Mouse (Mus musculus): ENCODE data around the gene Ptpre. TPM values are rescaled to one million over a fixed set of nuclear protein-coding genes. Genes with fewer than 3 reads are reported as not detected.
A peak's percentile ranks its signal among the peaks of the same experiment; 100 is the strongest.

The Ptpre gene
- polyA plus RNA-seq, 1 experiment from 2014 or later: 7.6 TPM

DNA sequence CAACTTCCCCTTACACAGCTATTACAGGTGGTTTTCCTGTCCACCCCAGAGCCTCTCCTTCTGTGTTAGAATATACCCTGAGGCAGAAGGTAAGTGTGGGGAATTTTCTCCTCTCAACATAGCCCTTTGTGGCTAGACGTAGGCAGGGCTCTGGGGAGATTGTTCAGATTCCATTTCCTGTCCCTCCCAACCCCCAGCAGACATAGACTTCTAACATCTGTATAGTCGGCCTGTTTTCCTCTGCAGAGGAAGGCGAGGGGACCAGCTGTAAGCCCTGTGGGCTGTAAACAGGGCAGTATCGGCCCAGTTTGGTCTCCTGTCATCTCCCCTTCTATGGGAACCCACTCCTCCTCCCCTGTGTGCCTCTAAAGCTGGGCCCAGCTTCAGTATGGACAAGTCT lies 20.1 kb upstream of the Ptpre start:
- H3K36me3 ChIP-seq (replicated peaks): no peaks in the 10 kb centered on the region
- ATAC-seq (replicated peaks): no peak
- H3K27ac ChIP-seq: no peak overlapping the region
- no peak overlapping the region for H3K9ac ChIP-seq
- H3K27me3 ChIP-seq (replicated peaks): no peaks in the 10 kb centered on the region
- H3K9me3 ChIP-seq: no peaks in the 10 kb centered on the region
- H3K4me3 ChIP-seq: no peak overlapping the region
- H3K4me1 ChIP-seq: no peaks in the 10 kb centered on the region; the same call in 1 of the 2 replicates
- WGBS: 68% methylated on average over 4 of the region's 4 CpGs
- no peak overlapping the region for H3K4me2 ChIP-seq

DNA sequence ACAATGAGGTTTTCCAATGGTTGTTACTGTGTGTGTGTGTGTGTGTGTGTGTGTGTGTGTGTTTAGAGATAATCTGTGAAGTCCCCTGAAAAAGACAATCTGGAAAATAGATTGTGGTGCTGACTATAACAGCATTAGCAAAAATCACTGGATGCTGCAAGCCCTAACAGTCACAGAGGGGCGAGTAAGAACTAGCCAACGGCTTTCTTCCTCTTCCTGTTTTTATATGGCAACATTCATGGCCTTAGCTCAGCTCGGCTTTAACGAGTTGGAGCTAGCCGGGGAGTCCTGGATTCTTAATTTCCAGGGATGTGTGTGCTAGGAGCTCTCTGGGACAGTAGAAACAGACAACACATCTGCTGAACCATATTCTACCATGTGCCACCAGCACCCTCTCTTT lies 17.0 kb upstream of the Ptpre start:
- H3K36me3 ChIP-seq (replicated peaks): no peaks in the 10 kb centered on the region
- H3K9me3 ChIP-seq: no peaks in the 10 kb centered on the region
- H3K27ac ChIP-seq: no peak overlapping the region
- H3K4me3 ChIP-seq: no peak overlapping the region
- H3K27me3 ChIP-seq (replicated peaks): no peaks in the 10 kb centered on the region
- no peak overlapping the region for H3K4me2 ChIP-seq
- no peak overlapping the region for H3K9ac ChIP-seq
- 81% methylated on average over 5 of the region's 5 CpGs for WGBS
- no peaks in the 10 kb centered on the region; the same call in 1 of the 2 replicates for H3K4me1 ChIP-seq
- ATAC-seq (replicated peaks): no peak

DNA sequence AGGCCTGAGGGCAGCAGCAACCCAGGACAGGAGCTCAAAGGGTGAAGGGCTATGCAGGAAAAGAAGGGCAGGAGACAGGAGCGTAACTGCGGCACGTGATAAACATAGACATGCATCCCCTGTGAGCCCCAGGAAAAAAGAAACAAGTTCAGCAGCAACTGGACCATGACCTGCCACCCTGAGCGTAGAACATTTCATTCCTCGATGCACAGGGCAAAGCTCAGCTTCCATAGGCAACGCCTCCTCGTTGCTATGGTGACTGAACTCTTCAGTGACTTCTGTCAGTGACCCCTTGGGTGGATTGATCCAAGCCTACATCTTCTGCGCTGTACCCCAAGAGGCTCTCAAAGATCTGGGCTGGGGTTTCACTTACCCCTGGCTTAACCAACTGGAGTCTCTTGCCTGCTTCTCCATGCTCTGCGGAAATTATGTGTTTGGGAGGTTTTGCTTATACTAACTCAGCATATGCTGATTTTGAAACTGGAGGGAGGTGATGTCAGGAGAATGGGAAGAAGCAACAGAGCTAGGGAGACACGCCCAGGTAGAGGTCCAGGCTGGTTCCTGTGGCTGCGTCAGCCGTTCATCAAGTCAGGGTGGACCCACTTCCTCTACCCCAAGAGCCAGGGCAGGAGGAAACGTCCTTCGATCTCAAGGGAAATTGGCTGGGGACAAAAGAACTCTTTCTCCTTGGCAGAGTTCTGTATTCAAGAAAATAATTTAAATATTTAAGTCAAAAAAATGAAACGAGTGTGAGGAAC lies 15.3 kb upstream of the Ptpre start:
- H3K4me1 ChIP-seq: no peaks in the 10 kb centered on the region; the same call in 1 of the 2 replicates
- no peaks in the 10 kb centered on the region for H3K36me3 ChIP-seq (replicated peaks)
- no peak for ATAC-seq (replicated peaks)
- 48% methylated on average over 15 of the region's 15 CpGs for whole genome bisulfite sequencing
- H3K9me3 ChIP-seq: no peaks in the 10 kb centered on the region
- H3K27ac ChIP-seq: no peak overlapping the region
- no peak overlapping the region for H3K4me3 ChIP-seq
- no peaks in the 10 kb centered on the region for H3K27me3 ChIP-seq (replicated peaks)
- H3K4me2 ChIP-seq: no peak overlapping the region
- H3K9ac ChIP-seq: no peak overlapping the region

DNA sequence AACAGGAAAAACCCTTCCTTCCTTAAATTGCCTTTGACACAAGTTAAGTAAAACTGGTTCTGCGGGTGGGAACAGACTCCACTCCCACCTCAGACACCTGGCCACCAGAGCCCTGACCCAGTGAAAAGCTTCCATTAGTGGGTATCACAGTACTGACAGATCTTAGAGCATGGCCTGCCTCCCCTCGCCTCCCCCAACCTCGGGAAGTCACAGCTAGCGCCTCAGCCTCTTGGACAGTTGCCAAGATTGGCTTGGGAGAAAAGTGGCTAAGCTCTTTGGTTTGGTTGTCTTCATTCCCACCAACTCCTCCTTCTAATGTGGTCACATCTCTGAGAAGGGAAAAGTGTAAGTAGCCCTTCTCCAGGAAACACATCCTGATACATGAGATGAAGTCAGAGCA lies 13.3 kb upstream of the Ptpre start:
- H3K36me3 ChIP-seq (replicated peaks): no peaks in the 10 kb centered on the region
- no peaks in the 10 kb centered on the region for H3K9me3 ChIP-seq
- 56% methylated on average over 4 of the region's 4 CpGs for WGBS
- no peaks in the 10 kb centered on the region for H3K27me3 ChIP-seq (replicated peaks)
- no peak for ATAC-seq (replicated peaks)
- no peak overlapping the region for H3K27ac ChIP-seq
- H3K4me1 ChIP-seq: no peaks in the 10 kb centered on the region; the same call in 1 of the 2 replicates
- H3K4me2 ChIP-seq: no peak overlapping the region
- no peak overlapping the region for H3K4me3 ChIP-seq
- H3K9ac ChIP-seq: no peak overlapping the region

DNA sequence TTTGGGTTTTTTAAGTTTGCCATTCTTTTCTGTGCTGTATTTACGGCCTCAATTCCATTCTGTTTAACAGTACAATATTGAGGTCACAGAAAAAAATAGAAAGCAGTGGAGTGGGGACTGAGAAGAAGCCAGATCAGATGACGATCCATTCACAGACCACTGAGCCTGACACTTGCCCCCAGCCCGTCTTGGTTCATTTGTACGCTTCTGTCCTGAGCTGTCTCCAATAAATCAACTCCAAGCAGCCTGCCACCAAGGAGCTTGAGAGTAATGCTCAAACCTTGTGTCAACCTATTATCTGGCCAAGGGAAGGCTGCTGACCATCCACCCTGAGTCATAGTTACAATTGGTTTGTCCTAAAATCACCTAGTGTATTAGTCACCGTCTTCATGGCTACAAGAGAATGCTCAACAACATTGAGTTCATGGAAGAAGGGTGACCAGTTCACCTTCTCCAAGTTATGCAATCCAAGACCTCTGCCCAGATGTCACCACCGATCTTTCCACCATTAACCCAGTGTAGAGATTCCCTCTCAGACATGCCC lies 12.8 kb upstream of the Ptpre start:
- H3K27ac ChIP-seq: no peak overlapping the region
- ATAC-seq (replicated peaks): no peak
- WGBS: 87% methylated on average over 6 of the region's 6 CpGs
- H3K9ac ChIP-seq: no peak overlapping the region
- no peaks in the 10 kb centered on the region; the same call in 1 of the 2 replicates for H3K4me1 ChIP-seq
- H3K36me3 ChIP-seq (replicated peaks): no peaks in the 10 kb centered on the region
- no peaks in the 10 kb centered on the region for H3K27me3 ChIP-seq (replicated peaks)
- H3K4me3 ChIP-seq: no peak overlapping the region
- no peak overlapping the region for H3K4me2 ChIP-seq
- H3K9me3 ChIP-seq: no peaks in the 10 kb centered on the region

DNA sequence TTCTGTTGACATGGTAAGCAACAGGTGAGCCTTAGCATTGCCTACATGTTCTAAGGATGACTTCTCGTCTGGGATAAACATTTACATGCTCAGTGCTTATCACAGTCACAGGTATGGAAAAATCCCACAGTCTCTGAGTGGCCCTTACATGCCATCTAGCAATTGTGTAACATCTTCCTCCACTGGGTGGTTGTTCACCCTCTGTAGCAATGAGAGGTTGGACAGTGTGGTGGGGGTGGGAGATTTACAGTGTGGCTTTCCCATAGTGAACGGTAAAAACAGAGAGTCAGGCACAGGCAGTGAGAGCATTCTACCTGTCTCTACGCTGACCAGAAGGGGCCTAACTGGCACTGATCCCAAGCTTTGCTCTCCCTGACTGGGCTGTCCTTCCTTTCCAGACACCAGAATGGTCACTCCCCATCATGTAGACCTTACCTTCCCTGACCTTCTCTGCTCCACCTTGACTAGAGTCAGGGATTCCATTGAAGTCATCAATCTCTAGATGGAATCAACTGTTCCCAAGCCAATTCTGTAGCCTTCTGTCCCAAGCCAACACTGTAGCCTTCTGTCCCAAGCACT lies 10.6 kb upstream of the Ptpre start:
- Histone ChIP-seq H3K9me3 (no peaks in the 10 kb centered on the region), H3K4me1 (no peaks in the 10 kb centered on the region; the same call in 1 of the 2 replicates), H3K4me3 (no peak overlapping the region), H3K4me2 (no peak overlapping the region), H3K36me3 (replicated peaks) (no peaks in the 10 kb centered on the region), H3K27me3 (replicated peaks) (no peaks in the 10 kb centered on the region), H3K27ac (no peak overlapping the region), H3K9ac (no peak overlapping the region)
- ATAC-seq (replicated peaks): no peak
- WGBS: 83% methylated on average over 3 of the region's 3 CpGs

DNA sequence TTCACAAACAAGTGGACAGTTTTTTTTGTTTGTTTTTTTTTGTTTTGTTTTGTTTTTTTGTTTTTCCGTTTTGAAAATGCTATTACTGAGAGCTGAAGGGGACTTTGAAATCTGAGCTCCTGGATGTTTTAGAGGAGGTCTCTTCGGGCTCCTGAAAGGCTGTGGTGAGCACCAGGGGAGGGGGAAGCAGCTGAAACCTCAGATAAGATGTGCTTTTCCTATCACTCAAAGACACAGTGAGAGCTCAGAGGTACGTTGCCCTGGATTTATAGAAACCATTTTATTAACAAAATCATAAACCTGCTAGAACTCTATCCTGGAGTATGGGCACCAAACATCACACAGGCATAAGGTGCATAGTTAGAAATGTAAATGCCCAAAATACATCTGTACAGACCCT lies 10.1 kb upstream of the Ptpre start:
- no peak for ATAC-seq (replicated peaks)
- Histone ChIP-seq H3K27ac (no peak overlapping the region), H3K9me3 (no peaks in the 10 kb centered on the region), H3K4me1 (no peaks in the 10 kb centered on the region), H3K9ac (no peak overlapping the region), H3K4me3 (no peak overlapping the region), H3K36me3 (replicated peaks) (no peaks in the 10 kb centered on the region), H3K4me2 (no peak overlapping the region), H3K27me3 (replicated peaks) (no peaks in the 10 kb centered on the region)
- 72% methylated on average over 3 of the region's 3 CpGs for WGBS

DNA sequence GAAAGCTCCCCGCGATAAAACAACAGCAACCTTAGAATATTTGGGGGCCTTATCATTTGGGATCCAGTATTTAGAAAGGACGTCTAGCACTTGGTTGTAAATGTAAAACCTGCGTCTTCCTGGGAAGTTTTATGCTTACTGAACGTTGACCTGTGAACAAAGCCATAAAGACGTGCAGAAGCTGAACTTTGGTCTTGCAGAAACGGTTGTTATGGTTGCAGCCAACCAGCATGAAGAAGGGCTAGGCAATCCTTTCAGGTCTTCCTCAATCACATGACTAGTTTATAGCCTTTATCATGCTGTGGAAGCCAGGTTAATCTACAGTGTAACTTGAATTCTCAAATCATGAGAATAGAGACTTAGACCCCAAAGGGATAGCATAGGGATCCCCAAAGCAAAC lies 8.8 kb upstream of the Ptpre start, which contains the start of gene Clrn3:
Gene Clrn3, minus strand, starts transcription at position 140 of the 400 bp plus-strand sequence.
- Histone ChIP-seq H3K9ac (no peak within 1 kb of the TSS), H3K27ac (no peak within 1 kb of the TSS), H3K4me1 (no peaks in the 10 kb centered on the region), H3K36me3 (replicated peaks) (no peaks in the 10 kb centered on the region), H3K27me3 (replicated peaks) (no peaks in the 10 kb centered on the region), H3K9me3 (no peaks in the 10 kb centered on the region), H3K4me2 (no peak within 1 kb of the TSS), H3K4me3 (no peak within 1 kb of the TSS)
- 88% methylated on average over 7 of the region's 7 CpGs for WGBS
- no peak for ATAC-seq (replicated peaks)

DNA sequence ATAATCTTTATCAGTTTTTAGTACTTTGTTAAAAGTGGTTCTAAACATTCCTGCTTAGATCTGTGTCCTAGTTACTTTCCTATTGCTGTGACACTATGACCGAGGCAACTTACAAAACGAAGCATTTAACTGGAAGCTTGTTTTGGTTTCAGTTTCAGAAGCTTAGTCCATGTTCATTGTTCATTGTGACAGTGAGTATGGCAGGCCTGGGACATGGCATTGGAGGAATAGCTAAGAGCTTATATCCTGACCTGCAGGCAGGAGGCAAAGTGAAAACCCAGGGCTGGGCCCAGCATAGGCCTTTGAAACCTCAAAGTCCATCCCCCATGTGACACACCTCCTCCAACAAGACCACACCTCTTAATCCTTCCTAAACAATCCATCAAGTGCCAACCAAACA lies 8.2 kb upstream of the Ptpre start:
- Histone ChIP-seq H3K4me1 (no peaks in the 10 kb centered on the region), H3K4me3 (no peak overlapping the region), H3K9ac (no peak overlapping the region), H3K4me2 (no peak overlapping the region), H3K9me3 (no peaks in the 10 kb centered on the region), H3K36me3 (replicated peaks) (no peaks in the 10 kb centered on the region), H3K27me3 (replicated peaks) (no peaks in the 10 kb centered on the region), H3K27ac (no peak overlapping the region)
- 91% methylated on average over 2 of the region's 2 CpGs for WGBS
- ATAC-seq (replicated peaks): no peak

DNA sequence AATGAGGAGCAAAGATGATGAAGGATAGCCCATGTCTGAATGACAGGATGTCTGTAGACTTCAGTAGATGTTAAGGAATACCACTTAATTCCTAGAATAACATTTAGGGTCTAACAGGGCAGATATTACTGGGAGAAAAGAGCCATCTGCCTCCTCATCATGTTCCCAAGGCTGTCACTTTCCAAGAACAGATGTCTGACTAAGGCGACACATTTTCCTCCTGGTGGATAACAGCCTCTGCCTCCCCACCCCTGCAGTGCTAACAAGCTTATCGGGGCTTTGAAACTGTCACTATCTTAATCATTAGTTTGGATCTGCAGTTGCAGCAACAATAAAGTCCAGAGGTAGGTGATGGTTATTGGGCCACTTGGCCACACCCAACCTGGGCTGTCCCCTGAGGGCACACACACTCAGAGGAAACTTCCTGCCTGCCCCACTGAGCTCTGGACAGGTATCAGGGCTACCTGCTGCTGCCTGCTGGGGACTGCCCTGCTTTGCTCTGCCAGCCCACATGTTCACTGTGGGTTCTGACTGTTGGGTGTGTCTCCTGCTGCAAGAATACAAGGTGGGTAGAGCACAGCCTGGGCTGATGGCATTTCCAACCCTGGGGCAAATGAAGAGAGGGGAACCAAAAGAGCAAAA lies 2.6 kb upstream of the Ptpre start:
- H3K4me2 ChIP-seq: no peak overlapping the region
- ATAC-seq (replicated peaks): no peak
- no peak overlapping the region for H3K9ac ChIP-seq
- H3K4me1 ChIP-seq: peaks cover 6% of the 10 kb centered on the region
- H3K27ac ChIP-seq: no peak overlapping the region
- no peaks in the 10 kb centered on the region for H3K9me3 ChIP-seq
- 49% methylated on average over 2 of the region's 2 CpGs for WGBS
- no peaks in the 10 kb centered on the region for H3K36me3 ChIP-seq (replicated peaks)
- H3K27me3 ChIP-seq (replicated peaks): peaks cover 8% of the 10 kb centered on the region
- no peak overlapping the region for H3K4me3 ChIP-seq

DNA sequence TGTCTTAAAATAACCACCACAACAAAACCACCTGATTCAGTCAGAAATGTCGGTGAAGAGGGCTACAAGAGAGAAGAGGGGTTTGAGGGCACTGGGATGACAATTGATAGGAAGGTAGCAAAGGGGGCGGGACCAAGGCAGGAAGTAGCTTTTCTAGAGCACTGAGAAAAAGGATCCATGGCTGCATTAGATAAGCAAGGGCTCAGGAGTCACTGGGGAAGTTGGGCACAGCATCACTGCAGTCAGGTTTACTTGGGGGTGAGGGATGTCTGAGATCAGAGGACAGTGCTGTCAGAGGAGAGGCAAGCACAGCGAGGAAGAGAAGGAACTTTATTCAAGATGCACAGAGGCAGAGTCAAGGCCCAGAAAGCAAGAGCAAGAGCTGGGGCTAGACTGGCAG lies 1.4 kb upstream of the Ptpre start:
- peaks cover 6% of the 10 kb centered on the region for H3K4me1 ChIP-seq
- peaks cover 13% of the 10 kb centered on the region for H3K27me3 ChIP-seq (replicated peaks)
- H3K27ac ChIP-seq: no peak overlapping the region
- no peak overlapping the region for H3K9ac ChIP-seq
- H3K4me2 ChIP-seq: no peak overlapping the region
- 91% methylated on average over 3 of the region's 3 CpGs for WGBS
- ATAC-seq (replicated peaks): no peak
- H3K9me3 ChIP-seq: no peaks in the 10 kb centered on the region
- no peaks in the 10 kb centered on the region for H3K36me3 ChIP-seq (replicated peaks)
- H3K4me3 ChIP-seq: no peak overlapping the region

DNA sequence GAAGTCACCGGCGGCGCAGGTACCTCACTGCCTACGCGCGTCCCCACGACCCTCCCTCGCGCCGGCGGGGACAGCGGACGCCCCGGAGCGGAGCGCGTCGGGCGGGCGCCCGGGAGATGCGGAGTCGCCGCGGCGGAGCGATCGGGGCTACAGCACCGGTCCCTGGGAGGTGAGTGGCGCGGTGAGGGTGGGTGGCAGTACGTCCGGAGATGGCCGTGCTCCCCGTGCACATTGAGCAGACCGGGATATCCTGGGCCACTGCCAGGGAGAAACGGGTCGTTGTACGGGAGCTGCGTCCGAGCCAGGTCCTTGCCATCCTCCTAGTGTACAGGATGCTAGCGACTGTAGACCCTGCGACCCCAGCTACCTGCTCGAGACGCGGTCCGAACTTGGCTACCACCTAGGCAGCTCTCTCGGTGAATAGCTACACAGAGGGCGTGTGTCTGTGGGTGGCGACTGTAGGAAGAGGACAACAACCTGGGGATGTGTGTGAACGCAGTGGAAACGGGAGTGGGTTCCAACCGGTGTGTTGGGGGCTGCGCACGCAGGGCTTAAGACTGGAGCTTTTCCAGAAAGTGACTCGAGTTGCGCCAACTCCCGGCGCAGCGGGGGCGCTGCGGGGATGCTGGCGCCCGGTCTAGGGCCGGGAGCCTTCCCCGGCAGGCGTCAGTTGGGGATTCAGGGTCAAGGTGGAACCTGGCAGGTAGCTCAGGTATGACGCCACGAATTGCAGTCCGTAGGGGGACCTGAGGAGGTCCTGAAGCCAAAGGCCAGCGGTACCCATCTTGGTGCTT lies 864 bp downstream of the Ptpre start:
- 1% methylated on average over 70 of the region's 71 CpGs for WGBS
- peak overlapping the region; percentile 77 for H3K4me3 ChIP-seq
- H3K9me3 ChIP-seq: no peaks in the 10 kb centered on the region
- peak overlapping the region; percentile 67 for H3K9ac ChIP-seq
- H3K4me2 ChIP-seq: peak overlapping the region; percentile 91
- H3K27me3 ChIP-seq (replicated peaks): peaks cover 14% of the 10 kb centered on the region
- H3K36me3 ChIP-seq (replicated peaks): no peaks in the 10 kb centered on the region
- H3K27ac ChIP-seq: peak overlapping the region; percentile 86
- H3K4me1 ChIP-seq: peaks cover 6% of the 10 kb centered on the region
- peak; percentile 76 for ATAC-seq (replicated peaks)

Data from midbrain, embryonic 15.5 days (tissue).